Mouse (Mus musculus) lung, embryonic 15.5 days (tissue): ENCODE data around the gene Pou2af1. TPM values are rescaled to one million over a fixed set of nuclear protein-coding genes. Genes with fewer than 3 reads are reported as not detected.

Experiments used
- ATAC-seq: fragments of 200-750 bp; cut with Nextera tagmentation; 2 replicates; pipeline ENCODE4 v1.8.0; 2017; ENCODE audit warnings: moderate number of reproducible peaks, borderline replicate concordance; ENCODE audit not compliant: low FRiP score, low TSS enrichment; ENCODE audit errors: extremely low read depth
- H3K27ac ChIP-seq: fragments of 300-500 bp; sonication (generic); 2 replicates; pipeline ENCODE4 v1.5.1; 2015; ENCODE audit warnings: moderate library complexity, mild to moderate bottlenecking, inconsistent platforms
- H3K27me3 ChIP-seq: fragments of 300-500 bp; sonication (generic); 2 replicates; pipeline ENCODE4 v1.6.1; 2015; ENCODE audit warnings: inconsistent platforms
- H3K36me3 ChIP-seq: fragments of 300-500 bp; sonication (generic); 2 replicates; pipeline ENCODE4 v1.6.1; 2015; ENCODE audit warnings: inconsistent platforms
- H3K4me1 ChIP-seq: fragments of 300-500 bp; sonication (generic); 2 replicates; pipeline ENCODE4 v1.6.1; 2015; ENCODE audit warnings: inconsistent platforms
- H3K4me2 ChIP-seq: fragments of 300-500 bp; sonication (generic); 2 replicates; pipeline ENCODE4 v1.6.1; 2015; ENCODE audit warnings: inconsistent platforms, mild to moderate bottlenecking, moderate library complexity
- H3K4me3 ChIP-seq: fragments of 300-500 bp; sonication (generic); 2 replicates; pipeline ENCODE4 v1.5.1; 2015; ENCODE audit warnings: mild to moderate bottlenecking, inconsistent platforms
- H3K9ac ChIP-seq: fragments of 300-500 bp; sonication (generic); 2 replicates; pipeline ENCODE4 v1.6.1; 2015; ENCODE audit warnings: inconsistent platforms
- H3K9me3 ChIP-seq: fragments of 300-500 bp; sonication (generic); 2 replicates; pipeline ENCODE4 v1.6.1; 2016; ENCODE audit warnings: inconsistent platforms
- WGBS: fragments of 180-500 bp; shearing (Covaris S2); methylation state at CpG from one replicate; pipeline ENCODE4 v1.1.7; 2015; 5-methylcytosine and 5-hydroxymethylcytosine counted together
- polyA plus RNA-seq: library from polyadenylated mRNA; unstranded; fragments of >200 nt; fragmentation: Nextera tagmentation; extraction: Ambion mirVana; gene quantifications from 2 replicates; pipeline ENCODE4 v1.2.1, GENCODE M21; 2015

The Pou2af1 gene
- 0.14 and 0.30 TPM in 2 replicates for polyA plus RNA-seq

DNA sequence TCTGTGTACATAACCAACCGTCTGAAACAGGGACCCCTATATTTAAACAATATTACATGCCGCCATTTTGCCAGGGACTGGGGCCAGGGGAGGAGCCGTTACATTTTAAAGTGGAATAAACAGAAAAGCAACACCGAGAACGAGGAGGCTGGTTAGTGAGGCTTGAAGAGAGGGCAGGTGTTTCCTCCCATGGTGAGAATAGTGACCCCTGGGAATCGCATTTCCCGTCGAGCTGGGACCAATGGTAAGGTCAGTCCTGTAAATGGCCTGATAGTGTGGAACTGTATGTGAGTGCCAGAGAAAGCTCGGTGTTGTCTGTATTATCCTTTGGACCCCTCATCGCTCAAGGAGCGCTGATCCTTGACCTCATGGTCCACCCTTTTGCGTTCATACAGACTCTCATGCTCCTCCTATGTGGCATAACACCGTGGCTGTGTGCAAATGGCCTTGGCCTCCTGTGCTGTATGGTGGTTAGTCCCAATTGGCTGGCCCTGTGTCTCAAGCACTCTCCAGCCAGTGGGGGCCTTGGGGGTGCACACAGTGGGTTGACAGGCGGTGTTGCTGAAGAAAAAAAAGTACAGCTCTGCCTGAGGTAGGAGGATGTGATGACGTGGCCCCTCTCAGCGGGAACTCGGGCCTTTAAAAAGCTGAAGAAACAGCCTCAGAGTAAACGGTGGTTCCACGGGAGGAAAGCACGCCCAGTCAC, at the start of gene Pou2af1:
Pou2af1 (plus strand) TSS at position 686 of the 706 bp plus-strand sequence.
- Histone ChIP-seq H3K4me3 (no peak within 1 kb of the TSS), H3K4me2 (no peak within 1 kb of the TSS), H3K27ac (no peak within 1 kb of the TSS), H3K36me3 (no peaks in the 10 kb centered on the region), H3K9me3 (no peaks in the 10 kb centered on the region), H3K9ac (no peak within 1 kb of the TSS), H3K4me1 (no peaks in the 10 kb centered on the region), H3K27me3 (no peaks in the 10 kb centered on the region)
- ATAC-seq, result no peak
- WGBS, result 68% methylated on average over 20 of the region's 20 CpGs

DNA sequence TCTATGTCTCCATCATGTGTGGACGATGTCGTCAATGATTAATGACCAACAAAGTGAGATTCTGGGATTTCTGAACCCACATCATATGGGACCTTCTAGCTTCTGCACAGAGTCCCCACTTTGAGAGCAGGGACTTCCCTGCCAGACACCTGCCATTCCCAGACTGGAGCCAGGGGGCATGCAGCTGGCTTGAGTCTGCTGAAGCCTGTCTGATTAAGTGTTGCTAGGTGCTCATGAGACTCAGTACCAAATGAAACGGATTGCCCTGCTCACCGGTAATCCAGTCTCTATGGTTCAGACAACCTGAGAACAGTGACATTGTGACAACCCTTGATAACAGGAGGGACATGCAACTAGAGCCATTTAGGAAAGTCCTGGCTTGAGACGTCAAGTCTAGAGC, 49.5 kb upstream of the Pou2af1 start:
- H3K27ac ChIP-seq, result no peak overlapping the region
- no peak for ATAC-seq
- H3K9me3 ChIP-seq, result no peaks in the 10 kb centered on the region
- peaks cover 25% of the 10 kb centered on the region for H3K27me3 ChIP-seq
- no peak overlapping the region for H3K4me2 ChIP-seq
- no peak overlapping the region for H3K4me3 ChIP-seq
- H3K4me1 ChIP-seq, result peaks cover 8% of the 10 kb centered on the region
- WGBS, result 82% methylated on average over 5 of the region's 5 CpGs
- H3K36me3 ChIP-seq, result no peaks in the 10 kb centered on the region
- no peak overlapping the region for H3K9ac ChIP-seq

DNA sequence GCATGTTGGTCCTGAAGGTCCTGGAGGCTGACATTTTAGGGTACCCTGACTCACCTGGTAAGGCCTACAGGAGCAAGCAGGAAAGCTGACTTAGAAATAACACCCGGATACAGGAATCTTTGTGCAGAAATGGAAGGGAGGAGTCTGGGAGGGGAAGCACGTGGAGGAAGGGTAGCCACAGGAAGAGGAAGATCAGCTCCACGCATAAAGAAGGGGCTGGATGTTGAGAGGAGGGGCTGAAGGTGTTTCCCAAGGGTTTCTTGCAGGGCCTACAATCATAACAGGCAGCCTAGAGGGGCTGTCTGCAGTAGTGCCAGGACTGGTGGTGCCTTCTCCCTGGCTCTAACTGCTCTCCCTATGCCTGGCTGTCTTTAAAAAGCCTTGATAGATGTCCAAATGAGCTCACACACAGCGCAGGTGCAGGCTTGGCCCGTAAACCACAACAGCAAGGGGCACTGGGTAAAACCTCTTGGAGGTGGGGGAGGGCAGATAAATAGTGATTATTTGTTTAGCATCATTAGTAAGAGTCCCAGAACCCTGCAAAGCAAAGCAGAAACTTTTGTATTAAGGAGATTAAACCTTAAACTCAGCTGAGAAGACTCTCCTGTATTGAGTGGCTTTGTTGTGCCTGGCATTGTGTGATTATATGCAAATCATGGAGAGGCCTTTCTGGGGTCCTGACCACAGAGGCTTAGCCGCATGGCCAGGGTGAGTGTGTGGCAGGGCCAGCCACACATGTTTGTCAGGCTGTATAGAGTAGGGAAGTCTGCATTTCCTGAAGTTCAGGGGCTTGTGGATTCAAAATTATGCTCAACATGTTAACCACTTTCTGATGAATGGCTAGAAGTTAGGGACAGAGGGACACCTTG, 48.0 kb upstream of the Pou2af1 start, which contains the start of gene Gm32742:
Gm32742 (minus strand) TSS at position 206 of the 869 bp plus-strand sequence.
- Histone ChIP-seq H3K27ac (no peak within 1 kb of the TSS), H3K4me2 (no peak within 1 kb of the TSS), H3K9ac (no peak within 1 kb of the TSS)

DNA sequence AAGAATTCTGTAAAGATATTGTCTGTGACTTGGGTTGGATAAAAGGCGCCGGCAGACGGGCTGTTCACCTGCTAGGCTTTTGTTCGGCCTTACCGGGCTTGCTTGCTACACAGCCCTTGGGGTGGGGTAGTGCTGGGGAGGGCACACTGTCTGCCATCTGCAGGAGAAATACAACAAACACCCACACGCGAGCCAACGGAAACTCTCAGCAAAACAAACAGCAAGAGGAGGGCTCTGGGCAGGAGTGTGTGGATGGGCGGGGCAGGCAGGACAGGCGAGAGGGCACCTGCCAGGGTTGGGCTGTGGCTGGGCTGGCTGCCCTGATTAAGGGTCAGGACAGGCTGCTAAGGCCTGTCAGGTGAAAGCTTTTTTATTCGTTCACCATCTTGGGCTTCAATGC, 45.6 kb upstream of the Pou2af1 start:
- WGBS, result 47% methylated on average over 11 of the region's 11 CpGs
- H3K9me3 ChIP-seq, result no peaks in the 10 kb centered on the region
- H3K4me2 ChIP-seq, result peak overlapping the region; percentile 6; the same call in 1 of the 2 replicates
- peak overlapping the region; percentile 74 for H3K27ac ChIP-seq
- peak; percentile 80 for ATAC-seq
- H3K36me3 ChIP-seq, result no peaks in the 10 kb centered on the region
- no peaks in the 10 kb centered on the region for H3K27me3 ChIP-seq
- H3K4me1 ChIP-seq, result peaks cover 11% of the 10 kb centered on the region
- no peak overlapping the region for H3K4me3 ChIP-seq
- no peak overlapping the region for H3K9ac ChIP-seq

More for the DNA sequence above, 48.0 kb upstream of the Pou2af1 start, which contains the start of gene Gm32742:
- ATAC-seq, result no peak
- Histone ChIP-seq H3K9me3 (no peaks in the 10 kb centered on the region), H3K36me3 (no peaks in the 10 kb centered on the region), H3K4me1 (peaks cover 11% of the 10 kb centered on the region), H3K27me3 (peaks cover 11% of the 10 kb centered on the region), H3K4me3 (no peak within 1 kb of the TSS)
- 34% methylated on average over 6 of the region's 6 CpGs for WGBS

DNA sequence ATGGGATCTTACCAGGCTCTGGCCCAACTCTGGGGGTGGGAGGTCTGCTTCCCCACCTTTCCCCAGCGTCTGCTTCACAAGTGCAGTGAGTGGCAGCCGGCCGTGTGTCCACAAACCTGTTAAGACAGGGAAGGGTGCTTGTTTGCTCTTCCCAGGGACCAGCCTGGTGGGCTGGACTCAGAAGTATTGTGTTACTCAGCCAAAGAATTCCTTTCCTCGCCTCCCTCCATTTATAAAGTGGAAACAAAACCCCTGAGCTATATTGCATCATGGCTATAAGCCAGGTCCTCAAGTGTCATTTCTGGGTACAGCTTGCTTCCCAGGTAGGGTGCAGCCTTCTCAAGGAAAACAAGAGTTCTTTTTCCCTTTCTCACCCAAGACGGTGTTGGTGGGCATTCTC, 44.8 kb upstream of the Pou2af1 start:
- peak; percentile 66 for ATAC-seq
- Histone ChIP-seq H3K27me3 (no peaks in the 10 kb centered on the region), H3K4me2 (0 out of 2 replicates have a peak overlapping the region, but pooled peaks have one; percentile 6)

DNA sequence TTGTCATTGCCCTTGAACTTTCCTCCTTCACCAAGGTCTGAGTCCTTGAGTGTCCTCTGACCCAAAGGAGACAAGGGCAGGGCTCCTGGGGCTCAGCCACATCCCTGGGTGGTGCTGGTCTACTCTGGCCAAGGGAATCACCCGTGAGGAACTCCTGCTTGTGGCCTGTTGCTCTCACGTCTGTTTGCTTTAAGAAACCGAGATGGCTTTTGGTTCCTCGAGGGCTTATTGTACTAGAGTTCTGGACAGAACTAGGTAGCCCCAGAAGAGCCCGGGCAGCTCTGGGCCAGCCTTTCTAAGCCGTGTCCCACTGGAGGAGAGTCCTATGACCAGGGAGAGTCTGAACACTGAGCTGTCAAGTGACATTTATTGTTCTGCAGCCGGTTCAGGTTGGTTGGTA, 44.4 kb upstream of the Pou2af1 start:
- Histone ChIP-seq H3K27ac (peak overlapping the region; percentile 74), H3K27me3 (no peaks in the 10 kb centered on the region), H3K9ac (no peak overlapping the region), H3K4me3 (no peak overlapping the region), H3K4me1 (peaks cover 11% of the 10 kb centered on the region), H3K36me3 (no peaks in the 10 kb centered on the region), H3K9me3 (no peaks in the 10 kb centered on the region), H3K4me2 (no peak overlapping the region)
- ATAC-seq, result no peak
- 55% methylated on average over 7 of the region's 7 CpGs for WGBS

More for the DNA sequence above, 44.8 kb upstream of the Pou2af1 start:
- Histone ChIP-seq H3K9me3 (no peaks in the 10 kb centered on the region), H3K36me3 (no peaks in the 10 kb centered on the region), H3K4me3 (no peak overlapping the region), H3K4me1 (peaks cover 11% of the 10 kb centered on the region), H3K9ac (no peak overlapping the region), H3K27ac (peak overlapping the region; percentile 74)
- 42% methylated on average over 5 of the region's 5 CpGs for WGBS

DNA sequence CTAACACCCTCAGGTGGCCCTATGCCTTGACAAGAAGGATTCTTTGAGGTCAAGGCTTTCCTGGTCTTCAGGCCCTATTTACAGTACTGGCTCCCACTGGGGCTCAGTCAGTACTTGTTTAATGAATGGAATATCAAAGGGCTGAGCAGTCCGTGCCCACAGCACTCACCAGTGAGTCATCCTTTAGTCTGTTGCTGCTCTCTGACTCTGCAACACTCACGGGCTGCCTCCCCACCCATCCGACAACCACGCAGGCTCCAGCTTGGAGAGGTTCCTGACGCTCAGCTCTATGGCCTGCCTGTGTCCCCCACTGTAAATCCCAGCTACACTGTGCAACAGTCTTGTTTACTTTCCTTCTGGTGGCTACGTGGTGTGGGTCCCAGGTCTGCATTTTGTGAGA, 43.2 kb upstream of the Pou2af1 start:
- H3K4me1 ChIP-seq, result peaks cover 17% of the 10 kb centered on the region
- H3K27ac ChIP-seq, result no peak overlapping the region
- H3K4me3 ChIP-seq, result no peak overlapping the region
- no peaks in the 10 kb centered on the region for H3K27me3 ChIP-seq
- H3K36me3 ChIP-seq, result no peaks in the 10 kb centered on the region
- no peak overlapping the region for H3K4me2 ChIP-seq
- H3K9ac ChIP-seq, result no peak overlapping the region
- H3K9me3 ChIP-seq, result no peaks in the 10 kb centered on the region
- WGBS, result 58% methylated on average over 6 of the region's 6 CpGs
- no peak for ATAC-seq

DNA sequence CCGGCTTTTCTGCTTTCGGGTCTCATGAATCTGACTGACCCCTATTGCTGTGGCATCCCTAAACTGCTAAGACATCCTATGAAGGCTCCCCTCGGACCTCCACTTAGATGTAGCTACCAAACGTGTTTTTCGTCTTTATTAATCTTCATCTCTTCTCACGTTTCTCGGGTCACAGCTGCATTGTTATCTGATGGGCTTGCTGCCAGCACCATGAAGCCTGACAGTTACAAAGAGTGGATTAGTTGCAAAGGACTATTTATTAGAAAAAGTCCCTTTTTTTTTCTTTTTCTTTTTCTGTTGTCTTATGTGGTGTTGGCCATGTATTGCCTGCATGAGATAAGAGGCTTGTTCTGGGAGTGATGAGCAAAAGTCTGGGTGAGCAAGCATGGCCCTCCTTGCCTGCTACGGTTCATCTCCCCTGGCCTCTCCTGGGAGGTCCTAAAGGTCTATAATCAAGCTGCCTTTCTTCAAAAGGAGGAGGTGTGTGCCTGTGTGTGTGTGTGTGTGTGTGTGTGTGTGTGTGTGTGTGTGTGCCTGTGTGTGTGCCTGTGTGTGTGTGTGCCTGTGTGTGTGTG, 38.5 kb upstream of the Pou2af1 start:
- no peak overlapping the region for H3K9ac ChIP-seq
- peak; percentile 40; the same call in 1 of the 2 replicates for ATAC-seq
- H3K27me3 ChIP-seq, result no peaks in the 10 kb centered on the region
- no peak overlapping the region for H3K4me2 ChIP-seq
- H3K27ac ChIP-seq, result no peak overlapping the region
- 12% methylated on average over 8 of the region's 8 CpGs for WGBS
- no peak overlapping the region for H3K4me3 ChIP-seq
- H3K4me1 ChIP-seq, result peaks cover 6% of the 10 kb centered on the region; the same call in 1 of the 2 replicates
- H3K36me3 ChIP-seq, result no peaks in the 10 kb centered on the region
- no peaks in the 10 kb centered on the region for H3K9me3 ChIP-seq

DNA sequence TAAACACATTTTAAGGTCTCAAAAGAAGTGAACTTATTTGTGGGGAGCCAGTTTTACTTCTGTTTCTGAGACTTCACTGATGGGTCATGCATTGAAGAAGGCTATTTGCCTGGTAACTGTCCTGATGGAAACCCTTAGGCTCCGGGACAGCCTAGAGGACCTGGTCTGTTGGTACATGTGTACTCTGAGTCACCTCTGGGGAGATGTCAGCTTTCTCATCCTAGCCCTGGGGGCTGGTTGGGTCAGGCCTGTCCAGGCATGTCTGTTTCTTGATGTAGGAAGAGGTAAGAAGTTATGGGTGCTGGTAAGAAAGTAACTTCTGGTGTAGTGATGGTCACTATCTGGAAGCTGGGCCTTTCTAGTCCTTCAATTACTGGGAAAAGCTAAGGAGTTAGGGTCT, 37.8 kb upstream of the Pou2af1 start:
- WGBS, result 96% methylated on average over 1 of the region's 1 CpGs
- Histone ChIP-seq H3K27ac (no peak overlapping the region), H3K4me3 (no peak overlapping the region), H3K4me2 (no peak overlapping the region), H3K27me3 (no peaks in the 10 kb centered on the region), H3K9ac (no peak overlapping the region), H3K9me3 (no peaks in the 10 kb centered on the region), H3K36me3 (no peaks in the 10 kb centered on the region), H3K4me1 (peaks cover 6% of the 10 kb centered on the region; the same call in 1 of the 2 replicates)
- ATAC-seq, result no peak

DNA sequence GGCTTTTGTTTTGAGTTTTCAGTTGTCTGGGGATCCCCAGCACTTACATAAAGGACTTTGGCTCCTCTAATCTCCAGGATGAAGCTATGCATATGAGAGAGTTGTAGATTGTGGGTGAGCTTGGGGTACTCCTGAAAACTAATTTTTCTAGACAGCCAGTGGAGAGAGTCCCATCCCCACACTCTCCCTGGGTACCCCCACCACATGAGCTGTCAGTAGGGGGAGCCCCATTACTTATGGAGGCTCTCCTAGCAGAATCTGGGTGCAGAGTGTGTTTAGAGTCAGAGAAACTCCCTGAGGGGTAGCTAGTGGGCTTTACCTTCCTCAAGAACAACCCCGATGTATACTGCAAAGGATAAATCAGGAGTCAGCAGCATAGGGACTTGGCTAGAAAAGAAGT, 35.2 kb upstream of the Pou2af1 start:
- Histone ChIP-seq H3K9me3 (no peaks in the 10 kb centered on the region), H3K4me2 (no peak overlapping the region), H3K4me1 (peaks cover 6% of the 10 kb centered on the region; the same call in 1 of the 2 replicates), H3K36me3 (no peaks in the 10 kb centered on the region), H3K4me3 (no peak overlapping the region), H3K27ac (no peak overlapping the region), H3K9ac (no peak overlapping the region), H3K27me3 (no peaks in the 10 kb centered on the region)
- ATAC-seq, result no peak
- WGBS, result 79% methylated on average over 1 of the region's 1 CpGs

DNA sequence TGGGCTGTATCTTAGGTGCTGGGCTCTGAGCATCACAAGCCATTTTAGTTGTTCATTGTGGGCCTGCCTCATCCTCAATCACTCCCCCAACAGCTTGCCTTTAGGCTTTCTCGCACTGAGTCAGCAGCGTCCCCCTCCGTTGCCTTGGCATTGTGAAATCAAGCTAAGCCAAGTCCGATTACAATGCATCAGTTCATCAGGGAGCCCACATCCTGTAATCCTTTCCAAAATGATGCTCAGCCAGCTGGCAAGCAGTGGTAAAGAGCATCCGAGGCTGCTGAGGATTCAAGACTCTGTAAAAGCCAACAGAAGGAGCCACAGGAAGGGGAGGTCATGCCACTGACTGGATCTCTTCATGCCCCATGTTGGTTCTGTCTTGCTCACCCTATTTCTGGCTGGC, 32.9 kb upstream of the Pou2af1 start:
- no peaks in the 10 kb centered on the region; the same call in 1 of the 2 replicates for H3K4me1 ChIP-seq
- 67% methylated on average over 5 of the region's 5 CpGs for WGBS
- H3K4me3 ChIP-seq, result no peak overlapping the region
- no peak overlapping the region for H3K4me2 ChIP-seq
- no peaks in the 10 kb centered on the region for H3K9me3 ChIP-seq
- no peaks in the 10 kb centered on the region for H3K36me3 ChIP-seq
- ATAC-seq, result no peak
- H3K27me3 ChIP-seq, result no peaks in the 10 kb centered on the region
- H3K9ac ChIP-seq, result no peak overlapping the region
- H3K27ac ChIP-seq, result no peak overlapping the region
